Mouse (Mus musculus) left cerebral cortex, adult 8-10 months (tissue): ENCODE measurements around the gene Camk2g. TPM values are rescaled to one million over a fixed set of nuclear protein-coding genes. Genes with fewer than 3 reads are reported as not detected.
A peak's percentile ranks its signal among the peaks of the same experiment; 100 is the strongest.

Experiments used
- DNase-seq, 2 experiments: peaks; one replicate each; pipeline ENCODE4 v3.0.0; 2022; ENCODE audit warnings: low spot score in 2 of 2
- total RNA-seq, 4 experiments: library from RNA; stranded (reverse); gene quantifications; 2 replicates each; pipeline ENCODE4 v1.2.4; 2022

Camk2g gene
- 100 to 1,000 TPM; 341 to 406 (median 386) TPM for total RNA-seq

- peak; percentile 52 to 69 for DNase-seq
Measured at GRCm38 (mm10) chr14:20793758-20794531, at the start of gene Camk2g. Gene Camk2g (minus strand): TSS chr14:20794088.

DNA sequence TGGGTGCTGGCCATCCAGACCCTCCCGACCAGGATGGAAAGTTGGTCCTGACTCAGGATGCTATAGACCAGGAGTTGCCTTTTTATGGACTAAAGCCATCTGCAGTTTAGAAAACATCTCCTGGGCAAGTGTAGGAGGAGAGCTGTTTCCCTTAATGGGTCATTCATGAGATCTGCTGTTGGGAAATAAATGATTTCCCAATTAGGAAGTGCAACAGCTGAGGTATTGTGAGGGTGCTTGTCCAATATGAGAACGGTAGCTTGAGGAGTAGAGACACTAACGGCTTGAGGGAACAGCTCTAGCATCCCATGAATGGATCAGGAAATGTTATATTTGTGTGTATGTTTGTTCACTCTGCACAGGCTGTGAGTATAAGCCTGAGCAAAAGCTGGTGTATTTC is 48.7 kb upstream of the Camk2g start:
- DNase-seq, result no peak

DNA sequence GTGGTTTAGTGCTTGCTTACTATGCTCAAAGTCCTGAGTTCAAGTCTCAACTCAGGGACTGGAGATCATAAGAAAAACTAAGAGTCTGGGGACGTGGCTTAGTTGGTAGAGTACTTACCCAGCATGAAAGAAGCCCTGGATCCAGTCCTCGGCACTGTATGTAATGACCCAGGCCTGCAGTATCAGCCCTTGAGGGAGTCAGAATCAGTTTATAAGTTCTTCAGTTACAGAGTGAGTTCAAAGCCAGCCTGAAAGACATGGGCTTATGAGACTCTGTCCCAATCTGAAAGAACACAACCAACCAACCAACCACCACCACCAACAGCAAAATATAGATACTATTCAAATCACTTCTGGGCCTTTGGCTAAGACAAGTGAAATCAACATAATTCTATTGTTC is 47.6 kb upstream of the Camk2g start:
- DNase-seq, result no peak

- DNase-seq, result no peak
Measured at GRCm38 (mm10) chr14:20837681-20838080, 43.8 kb upstream of the Camk2g start.

DNA sequence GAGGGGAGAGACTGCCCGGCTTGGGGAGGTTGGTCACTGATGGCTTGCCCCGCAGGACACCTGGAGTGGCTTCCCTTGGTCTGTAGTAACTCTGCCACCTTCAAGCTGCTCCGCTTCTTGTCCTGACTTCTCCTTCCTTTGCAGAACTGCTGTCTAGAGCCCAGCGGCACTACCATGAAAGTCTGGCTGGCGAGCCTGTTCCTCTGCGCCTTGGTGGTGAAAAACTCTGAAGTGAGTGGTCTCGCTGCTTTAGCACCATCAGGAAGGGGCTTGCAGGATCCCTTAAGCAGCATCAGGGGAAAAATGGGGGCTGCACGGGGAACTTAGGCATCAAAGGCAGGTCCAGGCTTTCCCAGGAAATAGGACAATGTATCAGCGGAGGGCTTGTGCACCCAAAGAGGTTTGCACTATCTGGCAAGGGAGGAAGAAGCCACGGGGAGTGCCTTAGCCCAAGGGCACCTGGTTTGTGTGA is 43.1 kb upstream of the Camk2g start:
- DNase-seq, result no peak

- DNase-seq, result peak in 1 of 2 experiments; percentile 26
Measured at GRCm38 (mm10) chr14:20836171-20836904, 42.5 kb upstream of the Camk2g start, which contains the start of gene Plau. Gene Plau (plus strand): TSS chr14:20836660.

- DNase-seq, result no peak
Measured at GRCm38 (mm10) chr14:20834136-20834535, 40.2 kb upstream of the Camk2g start.

- DNase-seq, result no peak
Measured at GRCm38 (mm10) chr14:20833525-20833924, 39.6 kb upstream of the Camk2g start.

DNA sequence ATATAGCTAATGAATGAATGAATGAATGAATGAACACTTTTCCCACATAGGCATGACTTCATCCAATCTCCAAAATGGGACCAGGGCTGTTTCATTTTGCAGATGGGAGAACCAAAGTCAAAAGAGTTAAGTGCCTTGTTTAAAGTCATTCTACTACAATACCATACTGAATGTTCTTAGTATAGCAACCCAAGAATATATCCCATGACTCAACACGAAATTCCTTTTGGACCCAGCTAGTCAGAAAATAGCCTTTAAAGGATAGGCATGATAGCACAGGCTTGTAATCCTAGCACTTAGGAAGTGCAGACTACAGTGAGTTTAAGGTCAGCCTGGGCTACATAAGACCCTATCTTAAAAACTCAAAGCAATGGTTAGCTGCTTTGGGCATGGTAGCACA is 38.0 kb upstream of the Camk2g start:
- no peak for DNase-seq

DNA sequence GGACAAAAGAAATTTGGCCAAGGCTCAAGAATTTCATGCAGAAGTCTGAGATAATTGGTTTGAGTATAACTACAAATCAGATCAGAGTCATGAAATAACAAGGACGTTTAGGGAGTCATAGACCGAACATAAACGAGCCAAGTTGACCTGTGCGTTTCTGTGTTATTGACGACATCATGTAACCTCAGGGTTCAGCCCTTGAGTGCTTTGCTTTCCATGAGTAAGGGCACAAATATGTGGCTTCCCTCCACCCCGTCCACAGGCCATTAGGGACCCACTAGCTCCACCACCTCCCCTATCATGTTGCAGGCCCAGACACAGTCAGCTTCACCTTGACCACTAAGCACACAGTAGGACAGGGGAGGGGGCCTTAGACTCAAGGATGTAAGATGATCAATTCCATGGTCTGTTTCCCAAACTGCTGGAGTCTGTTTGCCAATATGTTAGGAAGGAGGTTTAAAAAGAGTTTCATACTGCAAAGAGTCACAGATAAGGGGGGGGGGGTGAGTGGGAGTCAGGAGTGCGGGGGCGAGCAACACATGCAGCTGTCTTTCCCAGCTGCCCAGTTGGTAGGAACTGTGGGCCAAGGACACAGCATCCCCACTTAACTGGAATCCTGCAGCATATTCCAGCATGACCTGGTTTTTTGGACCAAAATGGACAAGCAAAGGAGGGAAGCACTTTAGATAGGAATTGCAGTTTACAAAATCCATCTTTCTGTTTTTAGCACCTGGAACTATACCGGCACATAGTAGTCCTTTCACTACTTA is 37.4 kb upstream of the Camk2g start:
- DNase-seq, result no peak

DNA sequence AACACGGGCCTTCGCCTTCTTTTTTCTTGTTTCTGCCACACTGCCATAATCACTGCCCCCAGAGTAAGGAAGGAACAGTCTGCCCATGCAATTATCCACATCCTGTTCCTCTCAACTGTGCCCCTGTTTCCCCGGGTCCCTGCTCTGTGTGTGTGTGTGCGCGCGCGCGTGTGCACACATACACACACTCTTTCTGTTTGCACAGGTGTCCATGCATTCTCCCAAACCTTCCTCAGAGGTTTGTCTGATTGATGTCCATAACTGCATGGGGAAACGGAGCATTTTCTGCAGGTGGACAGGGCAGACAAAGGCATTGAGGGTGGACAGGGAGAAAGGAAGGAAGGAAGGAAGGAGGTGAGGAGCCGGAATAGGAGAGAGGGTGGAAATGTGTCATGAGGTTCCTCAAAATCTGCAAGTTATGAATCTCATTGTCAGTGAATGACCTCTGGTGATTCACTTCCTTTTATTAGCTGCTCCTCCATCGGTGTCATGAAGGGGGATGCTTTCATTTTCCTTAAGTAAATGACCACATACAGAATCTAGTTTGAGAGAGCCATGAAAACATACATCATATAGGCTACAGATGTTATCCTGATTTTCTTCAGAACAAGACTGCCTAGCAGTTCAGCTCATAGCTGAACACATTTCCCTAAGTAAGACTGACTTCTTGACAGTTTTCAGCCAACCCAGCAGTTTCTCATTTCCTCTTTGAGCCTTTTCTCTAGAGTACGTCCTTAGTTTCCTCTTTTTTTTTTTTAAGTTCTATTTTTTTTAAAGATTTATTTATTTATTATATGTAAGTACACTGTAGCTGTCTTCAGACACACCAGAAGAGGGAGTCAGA is 35.9 kb upstream of the Camk2g start:
- no peak for DNase-seq

GRCm38 (mm10) chr14:20828524-20828923 is 34.6 kb upstream of the Camk2g start:
- DNase-seq, result no peak

DNA sequence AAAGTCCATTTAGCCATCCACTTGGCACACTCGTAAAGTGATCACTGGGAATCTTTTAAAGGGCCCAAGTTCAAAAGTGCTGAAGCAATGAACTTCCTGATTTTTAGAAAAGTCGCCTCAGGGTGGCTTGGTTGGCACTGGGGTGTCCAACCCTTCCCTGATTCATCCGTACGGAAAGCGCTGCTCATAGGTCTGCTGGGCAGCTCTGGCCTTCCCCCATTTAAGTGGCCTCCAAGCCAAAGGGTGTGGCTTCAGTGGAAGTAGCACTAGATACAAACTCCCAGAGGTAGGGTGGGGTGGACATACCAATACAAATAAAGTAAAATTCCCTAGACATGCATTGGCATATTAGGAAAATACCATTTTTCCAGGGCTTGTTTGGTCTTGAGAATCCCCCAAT is 33.6 kb upstream of the Camk2g start:
- DNase-seq, result no peak

GRCm38 (mm10) chr14:20827061-20827460 is 33.2 kb upstream of the Camk2g start:
- no peak for DNase-seq

GRCm38 (mm10) chr14:20825516-20825915 is 31.6 kb upstream of the Camk2g start:
- DNase-seq, result no peak

- DNase-seq, result no peak
Measured at GRCm38 (mm10) chr14:20824517-20824916, 30.6 kb upstream of the Camk2g start.

- DNase-seq, result no peak
Measured at GRCm38 (mm10) chr14:20815448-20815847, 21.6 kb upstream of the Camk2g start.

DNA sequence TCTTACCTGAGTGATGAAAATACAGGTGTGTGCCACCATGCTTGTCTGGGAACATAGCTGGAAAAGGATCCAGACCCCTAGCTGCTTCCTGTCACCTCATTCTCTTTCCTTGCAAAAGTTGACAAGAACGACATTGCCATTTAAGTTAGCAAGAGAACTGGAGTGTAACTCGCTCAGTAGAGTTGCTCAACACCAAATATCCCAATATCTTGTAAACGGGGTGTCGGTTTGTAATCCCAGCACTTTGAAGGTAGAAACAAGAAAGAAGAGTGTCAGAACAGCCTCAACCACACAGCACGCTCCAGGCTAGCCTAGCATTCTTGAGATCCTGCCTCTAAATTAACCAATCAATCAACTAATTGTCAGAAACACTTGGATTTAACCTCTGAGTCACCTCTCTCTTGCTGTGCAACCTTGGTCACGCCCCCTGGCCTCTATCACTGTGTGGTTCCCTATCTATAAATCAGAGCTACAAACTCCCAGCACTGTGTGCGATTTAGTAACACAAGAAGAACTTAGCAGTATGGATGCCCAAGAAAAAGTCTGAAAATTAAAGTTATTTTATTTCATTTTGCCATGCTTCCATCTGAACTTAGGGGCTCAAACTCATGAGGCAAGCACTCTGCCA is 18.0 kb upstream of the Camk2g start:
- no peak for DNase-seq

- no peak for DNase-seq
Measured at GRCm38 (mm10) chr14:20811236-20811635, 17.3 kb upstream of the Camk2g start.

GRCm38 (mm10) chr14:20809820-20810219 is 15.9 kb upstream of the Camk2g start:
- no peak for DNase-seq
